In the genomic region with DNA sequence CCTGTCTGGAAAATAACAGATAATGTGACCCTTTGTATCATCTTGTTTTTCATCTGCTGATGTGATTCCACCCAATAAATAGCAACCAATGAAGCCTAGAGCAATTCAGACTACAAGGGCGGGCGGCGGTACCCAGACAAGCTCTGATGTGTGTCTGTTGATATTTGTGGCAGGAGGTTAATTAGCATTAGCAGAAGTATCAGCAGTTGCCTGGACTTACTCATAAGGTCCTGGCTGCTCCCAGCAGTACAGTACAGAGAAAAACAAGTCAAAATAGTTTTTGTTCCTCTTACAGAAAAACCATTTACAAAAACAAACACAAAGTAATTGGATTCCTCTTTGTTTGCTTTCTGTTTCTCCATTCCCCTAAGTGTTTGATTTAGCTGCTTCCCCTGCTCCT, we compare ENCODE assay signal across 23 mouse cellular contexts.
DNase-seq lines count a peak whose midpoint lies in the region; ATAC-seq and TF ChIP-seq lines count a peak whose summit lies in the region.
"Had no signal": no experiment of that assay in that cellular context is flagged by ENCODE, and none has a peak within 500 bp of the region (broad histone marks: within the 10 kb centered on the region; RNA-seq: fewer than 3 reads in every experiment).

No protein-coding gene starts in this region.

- H3K4me2 ChIP-seq in forebrain, embryonic 11.5 days (ENCODE audit: low read depth, low read length, severe bottlenecking) = no peak overlapping the region
- no peak overlapping the region for H3K4me2 ChIP-seq in midbrain, embryonic 12.5 days (replicated peaks)
- no peak overlapping the region for H3K4me2 ChIP-seq in midbrain, embryonic 16.5 days (ENCODE audit: low read length)
- no peak overlapping the region for H3K4me2 ChIP-seq in kidney, embryonic 16.5 days (replicated peaks; ENCODE audit: low read depth, low read length)
- H3K4me2 ChIP-seq: embryonic facial prominence, embryonic 15.5 days; forebrain, embryonic 15.5 days; hindbrain, embryonic 13.5 days had no signal

- no peaks in the 10 kb centered on the region for H3K9me3 ChIP-seq in forebrain, embryonic 11.5 days (ENCODE audit: control insufficient read depth, low read length)
- H3K9me3 ChIP-seq in forebrain, embryonic 10.5 days = no peaks in the 10 kb centered on the region
- no peaks in the 10 kb centered on the region for H3K9me3 ChIP-seq in midbrain, embryonic 12.5 days
- no peaks in the 10 kb centered on the region for H3K9me3 ChIP-seq in midbrain, embryonic 16.5 days (replicated peaks; ENCODE audit: control insufficient read depth, low read length, poor library complexity, severe bottlenecking)
- H3K9me3 ChIP-seq in kidney, embryonic 16.5 days (ENCODE audit: low read length) = peaks cover 2% of the 10 kb centered on the region; the same call in 1 of the 2 replicates
- H3K9me3 ChIP-seq: embryonic facial prominence, embryonic 15.5 days; forebrain, embryonic 15.5 days; heart, embryonic 10.5 days; hindbrain, embryonic 13.5 days had no signal

- no peak overlapping the region for H3K4me3 ChIP-seq in forebrain, embryonic 11.5 days (ENCODE audit: low read depth, low read length)
- H3K4me3 ChIP-seq in forebrain, embryonic 10.5 days = no peak overlapping the region
- no peak overlapping the region for H3K4me3 ChIP-seq in midbrain, embryonic 12.5 days
- no peak overlapping the region for H3K4me3 ChIP-seq in midbrain, embryonic 16.5 days (ENCODE audit: low read depth, low read length)
- H3K4me3 ChIP-seq in kidney, embryonic 16.5 days (ENCODE audit: low read length) = no peak overlapping the region
- H3K4me3 ChIP-seq: embryonic facial prominence, embryonic 15.5 days; erythroblast, embryonic 14.5 days; forebrain, embryonic 15.5 days; heart, embryonic 10.5 days; hindbrain, embryonic 13.5 days had no signal

- TF ChIP-seq POLR2A in brain, embryonic 14.5 days (IDR thresholded peaks at IDR 0.05; ENCODE audit: borderline replicate concordance, extremely low read depth, insufficient read depth, insufficient read length, poor library complexity, severe bottlenecking) = no peak

- peak; percentile 60; the same call in 1 of the 2 replicates for ATAC-seq in forebrain, embryonic 11.5 days (replicated peaks; ENCODE audit: low FRiP score)
- peak; percentile 49; the same call in 1 of the 2 replicates for ATAC-seq in midbrain, embryonic 12.5 days (ENCODE audit: low FRiP score, low read depth)
- no peak for ATAC-seq in midbrain, embryonic 16.5 days
- ATAC-seq in kidney, embryonic 16.5 days (ENCODE audit: low FRiP score, low TSS enrichment) = no peak
- ATAC-seq: forebrain, embryonic 15.5 days; hindbrain, postnatal 0 days had no signal

- no peaks in the 10 kb centered on the region for H3K36me3 ChIP-seq in forebrain, embryonic 11.5 days (ENCODE audit: control insufficient read depth, insufficient read depth, low read length)
- no peaks in the 10 kb centered on the region for H3K36me3 ChIP-seq in forebrain, embryonic 10.5 days (replicated peaks)
- H3K36me3 ChIP-seq in midbrain, embryonic 12.5 days = no peaks in the 10 kb centered on the region
- no peaks in the 10 kb centered on the region for H3K36me3 ChIP-seq in midbrain, embryonic 16.5 days (ENCODE audit: control insufficient read depth, insufficient read depth, low read length)
- H3K36me3 ChIP-seq in kidney, embryonic 16.5 days (ENCODE audit: insufficient read depth, low read length) = no peaks in the 10 kb centered on the region
- H3K36me3 ChIP-seq: embryonic facial prominence, embryonic 15.5 days; forebrain, embryonic 15.5 days; heart, embryonic 10.5 days; hindbrain, embryonic 13.5 days had no signal

- no peak for TF ChIP-seq CTCF in brain, embryonic 14.5 days (IDR thresholded peaks at IDR 0.05; ENCODE audit: borderline replicate concordance, extremely low read depth, insufficient read depth, insufficient read length)

- no peak for DNase-seq in forebrain, embryonic 11.5 days (ENCODE audit: low spot score)
- no peak for DNase-seq in forebrain, embryonic 10.5 days (ENCODE audit: extremely low spot score, low spot score)
- peak; percentile 4 for DNase-seq in ovary, adult 18-20 months (ENCODE audit: low spot score)
- no peak for DNase-seq in ovary, postnatal 10 days (ENCODE audit: low spot score)
- peak; percentile 36 for DNase-seq in brain, embryonic 14.5 days (ENCODE audit: low read depth)
- DNase-seq: adrenal gland, postnatal 14 days; cerebellum, adult 11 months; cerebellum, adult 8-10 months; cerebellum, postnatal 14 days; embryo, embryonic 11 days; gastrocnemius, postnatal 10 days; heart, adult 18-20 months; heart, postnatal 10 days had no signal

- H3K27ac ChIP-seq in forebrain, embryonic 11.5 days (ENCODE audit: low read depth, low read length) = no peak overlapping the region
- H3K27ac ChIP-seq in forebrain, embryonic 10.5 days = no peak overlapping the region
- H3K27ac ChIP-seq in midbrain, embryonic 12.5 days (replicated peaks) = no peak overlapping the region
- H3K27ac ChIP-seq in midbrain, embryonic 16.5 days (ENCODE audit: low read length) = no peak overlapping the region
- H3K27ac ChIP-seq in kidney, embryonic 16.5 days (ENCODE audit: low read length) = no peak overlapping the region
- H3K27ac ChIP-seq: embryonic facial prominence, embryonic 15.5 days; forebrain, embryonic 15.5 days; heart, embryonic 10.5 days; hindbrain, embryonic 13.5 days; hindbrain, postnatal 0 days had no signal

- 40% methylated on average over 3 of the region's 3 CpGs for WGBS in forebrain, embryonic 11.5 days
- 64% methylated on average over 3 of the region's 3 CpGs for whole genome bisulfite sequencing in forebrain, embryonic 10.5 days
- WGBS in midbrain, embryonic 12.5 days = 49% methylated on average over 3 of the region's 3 CpGs
- 41% methylated on average over 3 of the region's 3 CpGs for WGBS in midbrain, embryonic 16.5 days
- 60% methylated on average over 3 of the region's 3 CpGs for WGBS in kidney, embryonic 16.5 days

- no peaks in the 10 kb centered on the region for H3K4me1 ChIP-seq in forebrain, embryonic 11.5 days (replicated peaks; ENCODE audit: control insufficient read depth, insufficient read depth, low read length)
- peaks cover 9% of the 10 kb centered on the region for H3K4me1 ChIP-seq in forebrain, embryonic 10.5 days
- 0 out of 2 replicates have a peak, but pooled peaks cover 2% of the 10 kb centered on the region for H3K4me1 ChIP-seq in midbrain, embryonic 12.5 days
- H3K4me1 ChIP-seq in midbrain, embryonic 16.5 days (ENCODE audit: control insufficient read depth, insufficient read depth, low read length) = peaks cover 2% of the 10 kb centered on the region; the same call in 1 of the 2 replicates
- H3K4me1 ChIP-seq in kidney, embryonic 16.5 days (ENCODE audit: insufficient read depth, low read length) = no peaks in the 10 kb centered on the region
- H3K4me1 ChIP-seq: embryonic facial prominence, embryonic 15.5 days; forebrain, embryonic 15.5 days; heart, embryonic 10.5 days; hindbrain, embryonic 13.5 days had no signal

- no peak overlapping the region for H3K9ac ChIP-seq in forebrain, embryonic 11.5 days (ENCODE audit: low read length)
- no peak overlapping the region for H3K9ac ChIP-seq in midbrain, embryonic 12.5 days (replicated peaks)
- no peak overlapping the region for H3K9ac ChIP-seq in midbrain, embryonic 16.5 days (ENCODE audit: low read depth, low read length)
- no peak overlapping the region for H3K9ac ChIP-seq in kidney, embryonic 16.5 days (replicated peaks; ENCODE audit: low read length)
- H3K9ac ChIP-seq: embryonic facial prominence, embryonic 15.5 days; forebrain, embryonic 15.5 days; hindbrain, embryonic 13.5 days had no signal

- no peaks in the 10 kb centered on the region for H3K27me3 ChIP-seq in forebrain, embryonic 11.5 days (ENCODE audit: control insufficient read depth, insufficient read depth, low read length)
- no peaks in the 10 kb centered on the region for H3K27me3 ChIP-seq in forebrain, embryonic 10.5 days (ENCODE audit: poor library complexity, severe bottlenecking)
- no peaks in the 10 kb centered on the region for H3K27me3 ChIP-seq in midbrain, embryonic 12.5 days
- H3K27me3 ChIP-seq in midbrain, embryonic 16.5 days (ENCODE audit: control insufficient read depth, insufficient read depth, low read depth, low read length) = no peaks in the 10 kb centered on the region
- no peaks in the 10 kb centered on the region for H3K27me3 ChIP-seq in kidney, embryonic 16.5 days (ENCODE audit: insufficient read depth, low read length)
- H3K27me3 ChIP-seq: CH12.LX; embryonic facial prominence, embryonic 15.5 days; forebrain, embryonic 15.5 days; hindbrain, embryonic 13.5 days had no signal

Comparison
In these comparisons a context has a peak if more than half of its experiments do, and no peak if none do; other contexts are left out.
1. ATAC-seq: peak in forebrain, embryonic 11.5 days (single experiment) and midbrain, embryonic 12.5 days (single experiment); none in midbrain, embryonic 16.5 days (single experiment) and kidney, embryonic 16.5 days (single experiment).
2. DNase-seq: peak in ovary, adult 18-20 months (single experiment) and brain, embryonic 14.5 days (single experiment); none in forebrain, embryonic 11.5 days (single experiment), forebrain, embryonic 10.5 days (single experiment) and ovary, postnatal 10 days (single experiment).